Comparison of ENCODE assay signal across 19 mouse cellular contexts in genomic region chr5:111987036-111987435, GRCm38 (mm10).
DNase-seq lines count a peak whose midpoint lies in the region; ATAC-seq and TF ChIP-seq lines count a peak whose summit lies in the region.
"Had no signal": no experiment of that assay in that cellular context is flagged by ENCODE, and none has a peak within 500 bp of the region (broad histone marks: within the 10 kb centered on the region; RNA-seq: fewer than 3 reads in every experiment).

No protein-coding gene starts in this region.

- H3K9ac ChIP-seq in hindbrain, embryonic 11.5 days (ENCODE audit: low read depth, low read length), result no peak overlapping the region
- H3K9ac ChIP-seq in hindbrain, postnatal 0 days (replicated peaks; ENCODE audit: low read length), result no peak overlapping the region
- H3K9ac ChIP-seq: embryonic facial prominence, embryonic 13.5 days; heart, embryonic 13.5 days; hindbrain, embryonic 14.5 days had no signal

- H3K27ac ChIP-seq in hindbrain, embryonic 11.5 days (ENCODE audit: low read depth, low read length), result no peak overlapping the region
- H3K27ac ChIP-seq in hindbrain, postnatal 0 days, result no peak overlapping the region
- H3K27ac ChIP-seq: embryonic facial prominence, embryonic 13.5 days; heart, embryonic 13.5 days; hindbrain, embryonic 14.5 days had no signal

- no peaks in the 10 kb centered on the region for H3K36me3 ChIP-seq in hindbrain, embryonic 11.5 days (ENCODE audit: control insufficient read depth, insufficient read depth, low read length)
- H3K36me3 ChIP-seq in hindbrain, postnatal 0 days (ENCODE audit: insufficient read depth, low read length), result no peaks in the 10 kb centered on the region
- H3K36me3 ChIP-seq: embryonic facial prominence, embryonic 13.5 days; heart, embryonic 13.5 days had no signal

- DNase-seq in hindbrain, embryonic 11.5 days (ENCODE audit: low spot score), result peak; percentile 38
- DNase-seq in hindbrain, postnatal 0 days (ENCODE audit: low spot score), result no peak
- DNase-seq in 3T3-L1 (ENCODE audit: low read depth, low spot score) (peak; percentile 23), ZHBTc4 (ENCODE audit: low read depth, low spot score) (peak; percentile 36)
- DNase-seq in hindlimb bud, embryonic 11.5 days (ENCODE audit: extremely low spot score, low read depth, low spot score), result peak; percentile 20
- no peak for DNase-seq in spleen, postnatal 10 days (ENCODE audit: low spot score in 2 of 2)
- no peak for DNase-seq in cerebellum, postnatal 10 days
- DNase-seq in ovary, postnatal 10 days (ENCODE audit: low spot score), result no peak
- DNase-seq: adrenal gland, postnatal 36 days; cerebellum, adult 11-12 months; gastrocnemius, postnatal 14 days; layer of hippocampus, postnatal 36 days; liver; midbrain, embryonic 14.5 days; right cerebral cortex, postnatal 14 days had no signal

- no peak overlapping the region for H3K4me3 ChIP-seq in hindbrain, embryonic 11.5 days (ENCODE audit: low read depth, low read length)
- no peak overlapping the region for H3K4me3 ChIP-seq in hindbrain, postnatal 0 days (ENCODE audit: low read length)
- H3K4me3 ChIP-seq: embryonic facial prominence, embryonic 13.5 days; heart, embryonic 13.5 days had no signal

- no peaks in the 10 kb centered on the region for H3K27me3 ChIP-seq in hindbrain, embryonic 11.5 days (ENCODE audit: control insufficient read depth, insufficient read depth, low read length)
- H3K27me3 ChIP-seq in hindbrain, postnatal 0 days (ENCODE audit: insufficient read depth, low read length), result no peaks in the 10 kb centered on the region
- H3K27me3 ChIP-seq: embryonic facial prominence, embryonic 13.5 days had no signal

- no peak overlapping the region for H3K4me2 ChIP-seq in hindbrain, embryonic 11.5 days (replicated peaks; ENCODE audit: low read depth, low read length)
- H3K4me2 ChIP-seq in hindbrain, postnatal 0 days (ENCODE audit: low read depth, low read length), result no peak overlapping the region
- H3K4me2 ChIP-seq: embryonic facial prominence, embryonic 13.5 days; heart, embryonic 13.5 days; hindbrain, embryonic 14.5 days had no signal

- 53% methylated on average over 6 of the region's 6 CpGs for WGBS in hindbrain, embryonic 11.5 days
- WGBS in hindbrain, postnatal 0 days, result 57% methylated on average over 6 of the region's 6 CpGs

- no peak for TF ChIP-seq CTCF in hindbrain, postnatal 0 days (IDR thresholded peaks at IDR 0.05; ENCODE audit: low read depth)

- no peaks in the 10 kb centered on the region for H3K9me3 ChIP-seq in hindbrain, embryonic 11.5 days (ENCODE audit: control insufficient read depth, low read length)
- H3K9me3 ChIP-seq in hindbrain, postnatal 0 days (ENCODE audit: low read length), result no peaks in the 10 kb centered on the region
- H3K9me3 ChIP-seq: embryonic facial prominence, embryonic 13.5 days; heart, embryonic 13.5 days had no signal

- no peaks in the 10 kb centered on the region for H3K4me1 ChIP-seq in hindbrain, embryonic 11.5 days (replicated peaks; ENCODE audit: control insufficient read depth, insufficient read depth, low read length)
- H3K4me1 ChIP-seq in hindbrain, postnatal 0 days (ENCODE audit: insufficient read depth, low read length), result no peaks in the 10 kb centered on the region
- H3K4me1 ChIP-seq: embryonic facial prominence, embryonic 13.5 days; heart, embryonic 13.5 days had no signal

- no peak for ATAC-seq in hindbrain, embryonic 11.5 days (ENCODE audit: low FRiP score)
- ATAC-seq in hindbrain, postnatal 0 days, result no peak
- ATAC-seq: forebrain, embryonic 14.5 days had no signal

Comparison
In these comparisons a context has a peak if more than half of its experiments do, and no peak if none do; other contexts are left out.
1. DNase-seq: peak in hindbrain, embryonic 11.5 days (single experiment), 3T3-L1 (single experiment), ZHBTc4 (single experiment) and hindlimb bud, embryonic 11.5 days (single experiment); none in hindbrain, postnatal 0 days (single experiment), spleen, postnatal 10 days (0 of 2), cerebellum, postnatal 10 days (0 of 2) and ovary, postnatal 10 days (single experiment).